Mouse (Mus musculus) lung, adult 2 months (tissue): ENCODE data around the gene Arid2.

ENCODE experiments used
- CTCF ChIP-seq: fragments of 200-500 bp; IDR thresholded peaks from 2 replicates; pipeline ENCODE4 v1.5.1; 2011; ENCODE audit warnings: mild to moderate bottlenecking, low read length, control low read depth; ENCODE audit not compliant: insufficient read depth
- POLR2A ChIP-seq: fragments of 200-500 bp; IDR thresholded peaks from 2 replicates; pipeline ENCODE4 v1.6.1; 2011; ENCODE audit warnings: low read depth, mild to moderate bottlenecking, control low read depth, low read length, borderline replicate concordance; ENCODE audit errors: extremely low read depth

DNA sequence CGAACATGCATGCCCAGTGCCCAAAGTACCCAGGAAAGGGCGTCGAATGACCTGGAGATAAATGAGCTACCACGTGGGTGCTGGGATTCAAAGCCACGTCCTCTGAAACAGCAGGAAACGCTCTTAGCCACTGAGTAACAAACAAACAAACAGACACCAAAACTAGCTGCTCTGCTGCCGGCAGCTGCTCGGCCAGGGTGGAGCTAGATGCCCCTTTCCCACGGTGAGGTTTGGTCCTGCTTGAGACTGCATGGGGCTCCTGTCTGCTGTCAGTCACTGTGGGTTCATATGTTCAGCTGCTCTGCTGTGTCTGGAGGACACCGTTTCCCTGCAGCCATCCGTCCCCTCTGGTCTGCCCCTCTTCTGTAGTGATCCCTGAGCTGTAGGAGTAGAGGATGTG is 94.9 kb downstream of the Arid2 start:
- no peak for TF ChIP-seq CTCF
- no peak for TF ChIP-seq POLR2A
